Mouse (Mus musculus): ENCODE measurements around the gene Rnase13. TPM values are rescaled to one million over a fixed set of nuclear protein-coding genes. Genes with fewer than 3 reads are reported as not detected.
A peak's percentile ranks its signal among the peaks of the same experiment; 100 is the strongest.

Gene Rnase13
- total and polyA plus RNA-seq, 2 experiments from 2014 or later, result not detected

DNA sequence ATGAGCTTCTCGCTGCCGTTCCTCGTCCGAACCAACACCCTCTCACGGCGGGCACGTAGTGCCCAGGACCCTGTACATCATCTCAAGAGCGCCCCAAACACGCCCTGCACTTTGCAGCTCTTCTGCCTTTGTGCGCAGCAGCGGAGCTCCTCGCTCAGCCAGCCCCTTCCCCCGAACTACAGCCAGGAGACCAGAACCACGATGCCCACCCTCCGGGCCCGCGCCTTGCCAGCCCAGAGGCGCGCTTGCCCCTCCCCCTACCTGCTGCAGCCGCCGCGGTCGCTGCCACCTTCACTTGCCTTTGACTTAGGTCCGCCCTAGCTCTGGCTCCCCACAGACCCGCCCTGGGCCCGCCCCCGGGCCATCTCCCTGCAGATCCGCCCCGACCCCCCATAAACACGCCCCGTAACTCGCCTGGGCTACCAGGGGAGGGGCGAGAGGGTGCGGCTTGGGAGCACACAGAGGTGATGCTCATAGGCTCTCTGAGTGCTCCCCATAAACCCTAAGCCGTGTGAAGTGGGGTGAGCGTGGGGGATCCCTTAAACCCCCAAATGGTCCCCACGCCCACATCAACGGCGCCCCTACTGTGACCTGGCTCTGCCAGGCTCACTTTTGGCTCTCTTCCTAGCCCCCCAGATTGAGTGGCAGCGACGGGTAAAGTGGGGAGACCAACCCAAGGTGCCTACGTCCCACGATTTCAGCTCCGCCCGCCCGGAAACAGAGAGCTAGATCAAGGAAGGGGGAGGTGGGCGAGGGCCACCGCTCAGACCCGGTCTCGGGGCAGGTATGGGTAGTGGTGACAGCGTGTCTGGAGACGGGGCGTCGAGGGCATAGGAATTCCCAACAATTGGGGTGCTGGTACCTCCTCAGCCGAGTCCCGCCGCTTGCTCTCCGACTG is 9.3 kb downstream of the Rnase13 start:
- DNase-seq (ENCODE audit: low spot score) (peak; percentile 90), ATAC-seq (ENCODE audit: insufficient read depth, low read depth) (peak; percentile 91)
- Histone ChIP-seq H3K4me3 (ENCODE audit: low read depth, low read length) (peak overlapping the region; percentile 75), H3K4me1 (ENCODE audit: control insufficient read depth, insufficient read depth) (peaks cover 24% of the 10 kb centered on the region), H3K27me3 (ENCODE audit: control insufficient read depth, insufficient read depth, low read length) (no peaks in the 10 kb centered on the region), H3K4me2 (ENCODE audit: low read depth, low read length) (peak overlapping the region; percentile 96), H3K9ac (replicated peaks; ENCODE audit: low read depth, low read length) (peak overlapping the region; percentile 86), H3K9me3 (replicated peaks; ENCODE audit: control insufficient read depth, low read length) (no peaks in the 10 kb centered on the region), H3K27ac (ENCODE audit: low read depth) (peak overlapping the region; percentile 99), H3K36me3 (replicated peaks; ENCODE audit: control insufficient read depth, insufficient read depth, low read length) (peaks cover 29% of the 10 kb centered on the region)
- WGBS, result under 1% methylated on average over 58 of the region's 58 CpGs
- no peak for TF ChIP-seq CTCF (IDR thresholded peaks at IDR 0.05; ENCODE audit: low read depth)
- no peak for TF ChIP-seq EP300 (IDR thresholded peaks at IDR 0.05; ENCODE audit: low read depth)

DNA sequence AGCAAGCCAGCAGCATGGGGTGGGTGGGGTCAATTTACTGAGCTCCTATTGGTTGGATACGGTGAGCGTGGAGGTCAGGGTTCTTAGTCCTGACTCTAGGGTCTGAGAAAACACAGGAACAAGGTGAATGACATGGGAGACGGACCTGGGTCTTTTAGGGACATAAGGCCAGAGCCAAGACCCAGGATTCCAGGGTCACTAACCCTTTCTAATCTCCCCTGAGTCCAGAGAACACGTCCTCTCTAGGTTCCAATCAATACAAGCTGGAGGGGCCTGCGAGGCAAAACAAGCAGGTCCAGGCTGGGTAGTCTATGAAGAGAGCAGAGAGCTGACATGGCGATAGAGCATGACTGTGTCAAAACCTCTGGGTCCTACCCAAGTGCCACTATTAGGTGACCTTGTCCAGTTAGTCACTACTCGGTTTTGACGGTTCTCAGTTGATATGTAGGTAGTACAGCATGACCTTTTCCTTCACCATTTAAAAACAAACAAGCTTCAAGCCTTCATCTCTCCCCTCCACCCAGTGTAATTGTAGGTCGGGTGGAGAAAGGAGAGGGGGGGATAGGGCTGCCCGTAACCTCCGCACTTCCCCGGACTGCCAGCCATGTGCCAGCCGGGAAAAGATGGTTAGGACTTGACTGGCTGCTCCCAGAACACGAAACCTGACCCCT is 10.0 kb downstream of the Rnase13 start:
- DNase-seq (ENCODE audit: low spot score) (no peak), ATAC-seq (ENCODE audit: insufficient read depth, low read depth) (peak; percentile 6)
- Histone ChIP-seq H3K4me2 (ENCODE audit: low read depth, low read length) (peak overlapping the region; percentile 96), H3K9ac (replicated peaks; ENCODE audit: low read depth, low read length) (peak overlapping the region; percentile 86), H3K4me3 (ENCODE audit: low read depth, low read length) (peak overlapping the region; percentile 75), H3K36me3 (replicated peaks; ENCODE audit: control insufficient read depth, insufficient read depth, low read length) (peaks cover 37% of the 10 kb centered on the region), H3K9me3 (replicated peaks; ENCODE audit: control insufficient read depth, low read length) (no peaks in the 10 kb centered on the region), H3K27me3 (ENCODE audit: control insufficient read depth, insufficient read depth, low read length) (no peaks in the 10 kb centered on the region), H3K27ac (ENCODE audit: low read depth) (peak overlapping the region; percentile 99), H3K4me1 (ENCODE audit: control insufficient read depth, insufficient read depth) (peaks cover 24% of the 10 kb centered on the region)
- WGBS, result 7% methylated on average over 14 of the region's 14 CpGs
- no peak for TF ChIP-seq CTCF (IDR thresholded peaks at IDR 0.05; ENCODE audit: low read depth)
- TF ChIP-seq EP300 (IDR thresholded peaks at IDR 0.05; ENCODE audit: low read depth), result no peak

DNA sequence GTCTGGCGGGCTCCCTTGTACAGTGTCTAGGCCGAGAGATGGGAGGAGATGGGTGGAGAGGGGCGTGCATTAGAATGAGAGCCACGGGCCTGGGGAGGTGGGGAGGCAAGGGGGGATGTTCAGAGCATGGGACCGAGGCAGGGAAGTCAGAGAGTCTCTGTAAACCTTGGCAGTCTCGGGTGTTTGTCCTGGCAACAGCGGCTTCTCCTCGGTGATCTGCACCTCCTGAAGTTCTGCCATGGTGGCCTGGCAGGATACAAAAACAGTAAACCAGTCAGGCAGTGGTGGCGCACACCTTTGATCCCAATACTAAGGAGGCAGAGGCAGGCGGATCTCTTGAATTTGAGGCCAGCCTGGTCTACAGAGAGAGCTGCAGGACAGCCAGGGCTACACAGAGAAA is 11.3 kb downstream of the Rnase13 start:
- Histone ChIP-seq H3K27ac (ENCODE audit: low read depth) (peak overlapping the region; percentile 99; the same call in 1 of the 2 replicates), H3K9me3 (replicated peaks; ENCODE audit: control insufficient read depth, low read length) (no peaks in the 10 kb centered on the region)

GRCm38 (mm10) chr14:51906102-51906501 is 16.5 kb downstream of the Rnase13 start:
- peaks cover 59% of the 10 kb centered on the region for H3K36me3 ChIP-seq (replicated peaks; ENCODE audit: control insufficient read depth, insufficient read depth, low read length)
- 72% methylated on average over 11 of the region's 11 CpGs for WGBS
- ATAC-seq (ENCODE audit: insufficient read depth, low read depth), result no peak
- H3K27me3 ChIP-seq (ENCODE audit: control insufficient read depth, insufficient read depth, low read length), result no peaks in the 10 kb centered on the region
- H3K4me3 ChIP-seq (ENCODE audit: low read depth, low read length), result no peak overlapping the region
- DNase-seq (ENCODE audit: low spot score), result no peak
- no peak for TF ChIP-seq CTCF (IDR thresholded peaks at IDR 0.05; ENCODE audit: low read depth)
- TF ChIP-seq EP300 (IDR thresholded peaks at IDR 0.05; ENCODE audit: low read depth), result no peak
- no peaks in the 10 kb centered on the region for H3K9me3 ChIP-seq (replicated peaks; ENCODE audit: control insufficient read depth, low read length)
- H3K4me1 ChIP-seq (ENCODE audit: control insufficient read depth, insufficient read depth), result 0 out of 2 replicates have a peak, but pooled peaks cover 1% of the 10 kb centered on the region
- H3K9ac ChIP-seq (replicated peaks; ENCODE audit: low read depth, low read length), result no peak overlapping the region
- no peak overlapping the region for H3K27ac ChIP-seq (ENCODE audit: low read depth)
- no peak overlapping the region for H3K4me2 ChIP-seq (ENCODE audit: low read depth, low read length)

More for the DNA sequence above, 11.3 kb downstream of the Rnase13 start:
- peak overlapping the region; percentile 96 for H3K4me2 ChIP-seq (ENCODE audit: low read depth, low read length)
- peaks cover 49% of the 10 kb centered on the region for H3K36me3 ChIP-seq (replicated peaks; ENCODE audit: control insufficient read depth, insufficient read depth, low read length)
- no peaks in the 10 kb centered on the region for H3K27me3 ChIP-seq (ENCODE audit: control insufficient read depth, insufficient read depth, low read length)
- TF ChIP-seq EP300 (IDR thresholded peaks at IDR 0.05; ENCODE audit: low read depth) (no peak), CTCF (IDR thresholded peaks at IDR 0.05; ENCODE audit: low read depth) (no peak)
- H3K4me1 ChIP-seq (ENCODE audit: control insufficient read depth, insufficient read depth), result peaks cover 24% of the 10 kb centered on the region
- H3K4me3 ChIP-seq (ENCODE audit: low read depth, low read length), result peak overlapping the region; percentile 75; the same call in 1 of the 2 replicates
- 80% methylated on average over 10 of the region's 10 CpGs for WGBS
- DNase-seq (ENCODE audit: low spot score), result no peak
- no peak for ATAC-seq (ENCODE audit: insufficient read depth, low read depth)
- no peak overlapping the region for H3K9ac ChIP-seq (replicated peaks; ENCODE audit: low read depth, low read length)

DNA sequence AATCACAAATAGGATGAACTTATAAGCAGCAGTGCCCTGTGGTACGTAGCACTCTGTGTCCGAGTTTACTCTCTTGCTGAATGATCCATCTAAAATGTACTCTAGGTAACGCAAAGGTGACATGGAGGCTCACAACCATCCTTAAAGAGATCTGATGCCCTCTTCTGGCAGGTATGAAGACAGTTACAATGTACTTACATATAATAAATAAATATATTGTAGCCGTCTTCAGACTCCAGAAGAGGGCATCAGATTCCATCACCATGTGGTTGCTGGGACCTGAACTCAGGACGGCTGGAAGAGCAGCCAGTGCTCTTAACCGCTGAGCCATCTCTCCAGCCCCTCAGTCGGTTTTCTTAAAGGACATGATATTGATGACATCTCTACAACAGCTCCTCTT is 17.9 kb downstream of the Rnase13 start:
- DNase-seq (ENCODE audit: low spot score), result no peak
- Histone ChIP-seq H3K9ac (replicated peaks; ENCODE audit: low read depth, low read length) (no peak overlapping the region), H3K36me3 (replicated peaks; ENCODE audit: control insufficient read depth, insufficient read depth, low read length) (peaks cover 45% of the 10 kb centered on the region), H3K27me3 (ENCODE audit: control insufficient read depth, insufficient read depth, low read length) (no peaks in the 10 kb centered on the region), H3K9me3 (replicated peaks; ENCODE audit: control insufficient read depth, low read length) (no peaks in the 10 kb centered on the region), H3K27ac (ENCODE audit: low read depth) (no peak overlapping the region), H3K4me2 (ENCODE audit: low read depth, low read length) (no peak overlapping the region), H3K4me3 (ENCODE audit: low read depth, low read length) (no peak overlapping the region), H3K4me1 (ENCODE audit: control insufficient read depth, insufficient read depth) (no peaks in the 10 kb centered on the region)
- WGBS, result 62% methylated on average over 7 of the region's 7 CpGs
- TF ChIP-seq CTCF (IDR thresholded peaks at IDR 0.05; ENCODE audit: low read depth) (peak; percentile 44), EP300 (IDR thresholded peaks at IDR 0.05; ENCODE audit: low read depth) (no peak)
- ATAC-seq (ENCODE audit: insufficient read depth, low read depth), result no peak

All from heart, postnatal 0 days (tissue).